Mouse (Mus musculus) limb, embryonic 14.5 days (tissue): ENCODE measurements around the gene Dyx1c1. TPM values are rescaled to one million over a fixed set of nuclear protein-coding genes. Genes with fewer than 3 reads are reported as not detected.
A peak's percentile ranks its signal among the peaks of the same experiment; 100 is the strongest.

ENCODE experiments used
- ATAC-seq: fragments of 200-750 bp; cut with Nextera tagmentation; 2 replicates; pipeline ENCODE4 v1.8.0; 2017; ENCODE audit warnings: low read depth, moderate number of reproducible peaks, moderate TSS enrichment; ENCODE audit not compliant: low FRiP score
- DNase-seq: peaks from one replicate; pipeline ENCODE4 v3.0.0-alpha.2; 2015; ENCODE audit warnings: low spot score
- H3K27ac ChIP-seq: fragments of 300-500 bp; sonication (generic); replicated peaks from 2 replicates; pipeline ENCODE4 v1.5.1; 2014; ENCODE audit warnings: low read depth, mild to moderate bottlenecking, low read length, moderate library complexity, mixed read lengths
- H3K27me3 ChIP-seq: fragments of 300-500 bp; sonication (generic); 2 replicates; pipeline ENCODE4 v1.6.1; 2014; ENCODE audit warnings: low read length, mixed read lengths; ENCODE audit not compliant: control insufficient read depth, insufficient read depth
- H3K36me3 ChIP-seq: fragments of 300-500 bp; sonication (generic); 2 replicates; pipeline ENCODE4 v1.6.1; 2014; ENCODE audit warnings: mild to moderate bottlenecking, low read length, moderate library complexity, mixed read lengths; ENCODE audit not compliant: control insufficient read depth, insufficient read depth
- H3K4me1 ChIP-seq: fragments of 300-500 bp; sonication (generic); 2 replicates; pipeline ENCODE4 v1.6.1; 2014; ENCODE audit warnings: antibody characterized with exemption, low read length, mixed read lengths; ENCODE audit not compliant: control insufficient read depth, insufficient read depth
- H3K4me2 ChIP-seq: fragments of 300-500 bp; sonication (generic); replicated peaks from 2 replicates; pipeline ENCODE4 v1.6.1; 2014; ENCODE audit warnings: low read depth, mild to moderate bottlenecking, low read length, moderate library complexity; ENCODE audit not compliant: severe bottlenecking
- H3K4me3 ChIP-seq: fragments of 300-500 bp; sonication (generic); replicated peaks from 2 replicates; pipeline ENCODE4 v1.5.1; 2014; ENCODE audit warnings: low read length
- H3K9ac ChIP-seq: fragments of 300-500 bp; sonication (generic); 2 replicates; pipeline ENCODE4 v1.6.1; 2014; ENCODE audit warnings: mild to moderate bottlenecking, low read depth, low read length, moderate library complexity; ENCODE audit not compliant: severe bottlenecking
- H3K9me3 ChIP-seq: fragments of 300-500 bp; sonication (generic); 2 replicates; pipeline ENCODE4 v1.6.1; 2016; ENCODE audit warnings: low read length; ENCODE audit not compliant: control insufficient read depth
- POLR2A ChIP-seq: fragments of 200-500 bp; IDR thresholded peaks from 2 replicates; pipeline ENCODE4 v1.8.0; 2012; ENCODE audit warnings: inconsistent platforms, mild to moderate bottlenecking, moderate library complexity, borderline replicate concordance; ENCODE audit not compliant: insufficient read depth, insufficient read length; ENCODE audit errors: extremely low read depth
- WGBS: fragments of 180-500 bp; shearing (Covaris S2); extraction: QIAGEN DNeasy Blood & Tissue Kit; methylation state at CpG from one replicate; pipeline ENCODE4 v1.1.7; 2014; 5-methylcytosine and 5-hydroxymethylcytosine counted together
- polyA plus RNA-seq, 2 experiments: library from polyadenylated mRNA; depleted of rRNA in 1 of 2; stranded (reverse) in 1 of 2; unstranded in 1 of 2; fragments of >200 nt; fragmentation: Nextera tagmentation in 1 of 2; extraction: Ambion mirVana in 1 of 2; gene quantifications; 2 replicates each; pipeline versions ENCODE4 v1.2.1 to v1.2.3; 2012 to 2014

The Dyx1c1 gene
- polyA plus RNA-seq, 2 experiments: 1.6 to 2.0 TPM

DNA sequence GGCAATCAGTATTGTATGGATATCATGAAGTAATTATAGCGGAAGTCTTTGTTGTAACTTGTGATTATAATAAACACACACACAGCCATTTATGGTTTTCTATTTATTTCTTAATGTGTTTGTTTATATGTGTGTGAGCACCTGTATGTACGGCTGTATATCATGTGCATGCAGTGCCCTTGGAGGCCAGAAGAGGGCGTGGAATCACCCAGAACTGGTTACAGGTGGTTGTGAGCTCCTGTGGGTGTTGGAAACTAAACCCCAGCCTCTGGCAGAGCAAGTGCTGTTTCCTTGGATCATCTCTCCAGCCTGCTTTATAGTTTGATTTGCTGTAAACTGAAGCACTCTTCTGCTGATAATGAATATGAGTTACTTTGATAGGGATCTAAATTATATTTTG, 15.2 kb upstream of the Dyx1c1 start:
- 58% methylated on average over 3 of the region's 3 CpGs for WGBS
- no peak for TF ChIP-seq POLR2A
- H3K36me3 ChIP-seq: peaks cover 42% of the 10 kb centered on the region
- H3K27me3 ChIP-seq: no peaks in the 10 kb centered on the region
- H3K4me1 ChIP-seq: no peaks in the 10 kb centered on the region
- no peak overlapping the region for H3K27ac ChIP-seq
- no peak overlapping the region for H3K4me3 ChIP-seq
- no peak overlapping the region for H3K4me2 ChIP-seq
- H3K9me3 ChIP-seq: 0 out of 2 replicates have a peak, but pooled peaks cover 5% of the 10 kb centered on the region
- ATAC-seq: no peak
- no peak for DNase-seq
- H3K9ac ChIP-seq: no peak overlapping the region

DNA sequence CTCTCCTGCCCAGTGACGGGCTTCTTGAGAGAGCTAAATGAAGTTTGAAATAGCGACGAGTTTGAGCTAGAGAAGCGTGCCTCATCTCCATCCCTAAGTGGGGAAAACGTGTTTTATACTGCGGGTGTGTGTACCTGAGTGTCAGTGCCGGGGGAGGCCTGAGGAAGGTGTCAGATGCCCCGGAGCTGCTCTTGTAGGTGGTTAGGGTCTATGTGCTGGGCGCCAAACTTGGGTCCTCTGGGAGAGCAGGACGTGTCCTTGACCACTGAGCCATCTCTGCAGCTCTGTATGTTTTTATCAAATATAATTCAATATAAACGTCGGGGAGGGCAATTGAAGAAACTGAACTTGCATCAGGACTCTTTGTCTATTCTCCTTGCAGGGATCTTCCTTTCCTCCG, 14.3 kb upstream of the Dyx1c1 start:
- DNase-seq (no peak), ATAC-seq (no peak)
- Histone ChIP-seq H3K4me1 (no peaks in the 10 kb centered on the region), H3K9ac (no peak overlapping the region), H3K4me3 (no peak overlapping the region), H3K27ac (no peak overlapping the region), H3K9me3 (0 out of 2 replicates have a peak, but pooled peaks cover 5% of the 10 kb centered on the region), H3K4me2 (no peak overlapping the region), H3K27me3 (no peaks in the 10 kb centered on the region), H3K36me3 (peaks cover 42% of the 10 kb centered on the region)
- WGBS: 88% methylated on average over 13 of the region's 13 CpGs
- TF ChIP-seq POLR2A: no peak

DNA sequence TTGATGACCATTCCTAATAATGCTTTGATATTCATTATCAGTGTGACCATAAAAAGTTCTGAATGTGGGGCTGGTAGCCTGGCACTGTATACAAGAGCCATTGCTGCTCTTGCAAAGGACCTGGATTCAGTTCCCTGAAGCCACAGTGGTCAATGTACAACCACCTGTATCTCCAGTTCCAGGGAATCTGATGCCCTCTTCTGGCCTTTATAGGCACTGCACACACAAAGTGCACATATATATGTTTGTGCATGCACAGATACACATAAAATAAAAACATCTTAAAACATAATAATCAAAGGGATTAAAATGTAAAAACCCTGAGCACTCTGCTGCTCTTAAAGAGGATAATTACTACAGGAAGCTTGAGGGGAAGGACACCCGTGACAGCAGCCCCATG, 11.6 kb upstream of the Dyx1c1 start:
- no peak for DNase-seq
- Histone ChIP-seq H3K4me3 (no peak overlapping the region), H3K27ac (no peak overlapping the region), H3K4me1 (no peaks in the 10 kb centered on the region), H3K27me3 (no peaks in the 10 kb centered on the region), H3K9ac (no peak overlapping the region), H3K9me3 (0 out of 2 replicates have a peak, but pooled peaks cover 5% of the 10 kb centered on the region), H3K4me2 (no peak overlapping the region), H3K36me3 (peaks cover 42% of the 10 kb centered on the region)
- 89% methylated on average over 1 of the region's 1 CpGs for WGBS
- no peak for ATAC-seq
- no peak for TF ChIP-seq POLR2A

DNA sequence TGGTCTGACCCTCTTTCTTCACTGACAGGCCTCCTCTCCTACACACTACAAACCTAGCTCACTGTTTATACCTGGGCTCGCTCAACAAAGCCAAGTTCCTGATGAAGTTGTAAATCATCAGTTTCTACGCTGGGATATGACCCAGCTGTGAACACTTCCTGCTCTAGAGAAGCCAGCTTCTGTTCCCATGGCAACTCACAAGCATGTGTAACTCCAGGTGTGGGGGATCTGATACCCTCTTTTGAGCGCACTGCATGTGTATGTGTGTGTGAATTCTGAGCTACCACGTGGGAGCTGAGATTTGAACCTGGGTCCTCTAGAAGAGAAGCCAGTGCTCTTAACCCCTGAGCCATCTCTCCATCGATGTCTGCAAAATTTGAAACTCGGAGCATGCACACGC, 9.0 kb upstream of the Dyx1c1 start:
- Histone ChIP-seq H3K36me3 (peaks cover 29% of the 10 kb centered on the region), H3K4me3 (no peak overlapping the region), H3K4me2 (no peak overlapping the region), H3K27ac (no peak overlapping the region), H3K9me3 (0 out of 2 replicates have a peak, but pooled peaks cover 5% of the 10 kb centered on the region), H3K27me3 (no peaks in the 10 kb centered on the region), H3K4me1 (no peaks in the 10 kb centered on the region), H3K9ac (no peak overlapping the region)
- no peak for TF ChIP-seq POLR2A
- DNase-seq (no peak), ATAC-seq (no peak)
- WGBS: 61% methylated on average over 7 of the region's 7 CpGs

DNA sequence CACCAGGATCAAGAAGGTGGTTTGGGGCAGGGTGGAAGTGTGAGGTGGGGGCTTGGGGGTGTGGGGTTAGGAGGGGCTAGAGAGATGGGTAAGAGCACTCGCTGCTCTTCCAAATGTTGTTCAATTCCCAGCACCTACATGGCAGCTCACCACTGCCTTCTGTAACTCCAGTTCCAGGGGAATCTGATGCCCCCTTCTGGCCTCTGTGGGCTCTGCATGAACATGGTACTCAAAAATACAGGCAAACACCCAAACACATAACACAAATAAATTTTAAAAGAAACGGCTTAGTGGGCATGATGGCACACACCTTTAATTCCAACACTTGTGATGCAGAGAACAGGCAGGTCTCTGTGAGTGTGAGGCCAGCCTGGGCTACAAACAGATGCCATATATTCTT, 3.8 kb upstream of the Dyx1c1 start:
- WGBS: 46% methylated on average over 2 of the region's 2 CpGs
- no peaks in the 10 kb centered on the region for H3K9me3 ChIP-seq
- no peak overlapping the region for H3K27ac ChIP-seq
- no peak overlapping the region for H3K9ac ChIP-seq
- H3K27me3 ChIP-seq: no peaks in the 10 kb centered on the region
- no peak for DNase-seq
- ATAC-seq: no peak
- no peaks in the 10 kb centered on the region for H3K36me3 ChIP-seq
- TF ChIP-seq POLR2A: no peak
- no peak overlapping the region for H3K4me2 ChIP-seq
- H3K4me1 ChIP-seq: 0 out of 2 replicates have a peak, but pooled peaks cover 3% of the 10 kb centered on the region
- no peak overlapping the region for H3K4me3 ChIP-seq

DNA sequence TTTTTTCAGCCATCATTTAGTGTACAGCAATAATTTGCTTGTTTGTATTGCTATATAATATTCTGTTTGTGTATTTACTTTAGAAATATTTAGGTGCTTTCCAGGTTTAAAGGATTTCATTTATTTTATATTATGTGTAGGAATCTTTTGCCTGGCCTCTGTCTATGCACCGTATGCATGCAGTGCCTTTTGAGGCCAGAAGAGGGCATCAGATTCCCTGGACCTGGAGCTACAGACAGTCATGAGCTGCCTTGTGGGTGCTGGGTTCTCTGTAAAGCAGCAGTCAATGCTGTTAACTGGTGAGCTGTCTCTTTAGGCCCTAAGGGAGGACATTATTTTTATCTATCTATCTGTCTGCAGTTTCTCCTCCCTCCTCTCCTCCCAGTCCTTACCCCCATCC, 3.0 kb upstream of the Dyx1c1 start:
- no peaks in the 10 kb centered on the region for H3K27me3 ChIP-seq
- no peak for ATAC-seq
- H3K9me3 ChIP-seq: no peaks in the 10 kb centered on the region
- H3K27ac ChIP-seq: no peak overlapping the region
- peak; percentile 8 for DNase-seq
- H3K4me2 ChIP-seq: no peak overlapping the region
- H3K4me1 ChIP-seq: 0 out of 2 replicates have a peak, but pooled peaks cover 3% of the 10 kb centered on the region
- H3K4me3 ChIP-seq: no peak overlapping the region
- H3K9ac ChIP-seq: no peak overlapping the region
- TF ChIP-seq POLR2A: no peak
- WGBS: 21% methylated on average over 1 of the region's 1 CpGs
- no peaks in the 10 kb centered on the region for H3K36me3 ChIP-seq
